Mouse (Mus musculus) heart, adult 9 months (tissue): ENCODE measurements at regions not wholly inside any gene's neighbourhood (a gene's known extent, or its start where the extent isn't known, plus 50 kb on each side); places are given as distances from the start of the nearest gene placed in this dataset.
"Not testable (repeated sequence)": the region's sequence is repeated elsewhere in the genome, so short reads cannot be mapped to it uniquely, and the experiment has no call there.

Experiments used
- DNase-seq, 2 experiments: peaks; one replicate each; pipeline ENCODE4 v3.0.0; 2022; ENCODE audit warnings: low spot score in 2 of 2

DNA sequence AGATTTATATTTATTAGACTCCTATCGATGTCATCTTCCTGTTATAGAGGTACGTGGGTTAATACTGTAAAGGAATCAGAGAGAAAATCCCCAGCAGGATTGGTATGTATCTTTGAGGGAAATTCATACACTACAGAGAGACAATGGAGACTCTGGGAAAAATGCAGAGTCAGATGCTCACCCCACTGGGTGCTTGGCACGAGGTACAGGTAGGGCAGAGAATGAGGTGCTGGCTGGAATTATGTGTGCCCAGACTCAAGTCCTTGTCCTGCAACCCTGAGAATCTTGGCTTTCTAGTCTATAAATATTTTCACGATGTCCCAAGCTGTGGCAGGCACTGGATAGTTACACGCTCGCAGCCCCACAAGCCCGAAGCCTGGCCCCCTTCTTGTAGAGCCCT, 57.8 kb upstream of the Cry1 start:
- DNase-seq, result no peak

DNA sequence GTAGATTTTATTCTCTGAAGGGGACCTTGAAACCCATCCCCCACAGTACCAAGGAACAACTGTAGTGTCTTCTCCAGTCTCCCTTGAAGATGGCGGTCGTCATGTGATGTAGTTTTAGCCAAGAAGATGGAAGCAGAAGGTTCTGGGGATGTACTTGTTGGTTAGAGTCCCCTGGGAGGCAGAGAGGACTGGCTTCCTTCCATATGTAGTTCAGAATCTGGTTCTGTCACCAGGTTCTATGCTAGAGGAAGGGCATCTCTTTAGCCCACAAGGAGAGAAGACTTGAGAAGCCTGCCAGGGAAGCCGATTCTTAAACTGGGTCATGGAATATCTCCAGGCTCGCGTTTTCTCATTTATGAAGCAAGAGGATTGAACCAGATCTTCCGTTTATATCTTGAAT, 58.7 kb upstream of the Cry1 start:
- DNase-seq, result no peak

DNA sequence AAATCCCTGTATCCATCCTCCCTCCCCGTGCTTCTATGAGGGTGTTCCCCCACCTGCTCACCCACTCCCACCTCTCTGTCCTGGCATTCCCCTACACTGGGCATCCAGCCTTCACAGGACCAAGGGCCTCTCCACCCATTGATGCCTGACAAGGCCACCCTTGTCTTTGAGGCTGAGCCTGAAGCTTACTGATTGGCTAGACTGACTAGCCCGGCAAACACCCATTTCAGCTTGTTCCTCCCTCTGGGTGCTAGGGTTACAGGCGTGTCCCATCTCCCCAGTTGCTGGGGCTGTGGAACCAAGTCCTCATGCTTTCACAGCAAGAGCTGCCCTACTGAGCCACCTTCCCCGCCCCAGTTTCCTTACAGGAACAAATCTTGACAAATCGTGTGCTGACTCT, 80.9 kb upstream of the Cry1 start:
- no peak for DNase-seq

DNA sequence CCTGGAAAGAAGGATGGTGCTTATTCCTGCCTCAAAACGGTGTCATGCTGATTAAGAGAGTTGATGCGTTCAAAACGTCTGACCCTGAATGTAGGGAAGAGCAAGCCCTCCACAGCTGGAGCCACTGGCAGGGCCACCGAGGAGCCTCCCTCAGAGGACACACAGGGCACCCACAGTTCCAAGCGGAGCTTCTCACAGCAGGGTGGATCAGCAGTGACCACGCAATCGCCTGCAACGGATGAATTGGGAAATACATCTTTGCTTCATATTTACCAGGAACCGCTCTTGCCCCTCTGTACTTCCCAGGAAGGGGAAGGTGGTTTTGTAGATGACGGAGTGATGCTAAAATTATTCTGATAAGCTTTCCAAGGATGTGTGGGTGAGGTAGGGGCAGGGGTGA, 81.3 kb upstream of the Cry1 start:
- no peak for DNase-seq

DNA sequence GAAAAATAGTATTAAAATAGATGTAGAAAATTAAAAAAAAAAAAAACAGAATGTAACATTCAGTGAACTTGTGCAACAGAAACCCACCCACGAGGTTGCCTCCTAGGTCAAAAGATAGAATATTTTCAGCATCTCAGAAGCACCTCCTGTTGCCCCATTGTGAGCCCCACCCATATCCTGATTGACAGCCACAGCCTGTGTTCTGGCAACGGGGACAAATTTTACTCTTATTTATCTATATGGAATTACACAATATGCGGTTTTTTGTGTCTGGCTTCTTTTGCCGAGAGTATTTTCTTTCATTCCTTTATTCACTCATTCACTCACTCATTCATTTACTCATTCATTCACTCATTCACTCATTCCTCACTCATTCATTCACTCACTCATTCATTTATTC, 81.9 kb upstream of the Cry1 start:
- DNase-seq, result no peak

DNA sequence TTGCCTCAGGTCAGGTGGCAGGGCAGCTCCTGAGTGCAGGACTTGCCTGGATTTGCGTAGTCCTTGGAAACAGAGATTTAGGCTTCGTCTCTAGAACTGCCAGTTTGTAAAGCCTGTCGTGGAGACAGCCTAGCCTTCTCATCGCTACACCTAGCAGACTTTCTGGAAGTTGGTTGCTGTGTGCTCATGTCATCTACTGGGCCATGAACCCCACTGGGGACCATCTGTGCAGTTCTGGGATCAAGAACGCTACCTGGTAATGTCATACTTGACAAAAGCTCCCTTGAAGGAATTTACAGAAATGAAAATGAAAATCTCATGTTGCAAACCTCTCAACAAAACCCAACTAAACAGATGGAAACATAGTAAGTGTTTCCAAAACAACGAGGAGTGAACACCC, 85.3 kb upstream of the Cry1 start:
- DNase-seq, result no peak

DNA sequence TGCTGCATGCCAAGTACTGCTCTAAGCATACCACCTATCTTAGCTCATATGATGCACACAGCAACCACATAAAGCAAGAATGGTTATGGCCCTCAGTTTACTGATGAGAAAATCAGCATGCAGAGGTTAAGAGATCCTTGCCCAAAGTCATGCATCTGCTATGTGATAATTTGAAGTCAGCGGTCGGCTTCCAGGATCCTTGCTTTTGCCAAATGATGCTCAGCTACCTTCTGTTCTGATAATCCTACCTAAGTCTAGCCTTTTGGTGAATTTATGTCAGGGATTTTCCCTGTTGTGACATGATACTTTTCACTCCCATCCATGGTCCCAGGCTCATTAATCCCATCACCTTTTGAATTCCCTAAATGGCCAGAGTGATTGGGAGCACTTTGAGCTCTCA, 91.9 kb upstream of the Cry1 start:
- DNase-seq, result no peak

DNA sequence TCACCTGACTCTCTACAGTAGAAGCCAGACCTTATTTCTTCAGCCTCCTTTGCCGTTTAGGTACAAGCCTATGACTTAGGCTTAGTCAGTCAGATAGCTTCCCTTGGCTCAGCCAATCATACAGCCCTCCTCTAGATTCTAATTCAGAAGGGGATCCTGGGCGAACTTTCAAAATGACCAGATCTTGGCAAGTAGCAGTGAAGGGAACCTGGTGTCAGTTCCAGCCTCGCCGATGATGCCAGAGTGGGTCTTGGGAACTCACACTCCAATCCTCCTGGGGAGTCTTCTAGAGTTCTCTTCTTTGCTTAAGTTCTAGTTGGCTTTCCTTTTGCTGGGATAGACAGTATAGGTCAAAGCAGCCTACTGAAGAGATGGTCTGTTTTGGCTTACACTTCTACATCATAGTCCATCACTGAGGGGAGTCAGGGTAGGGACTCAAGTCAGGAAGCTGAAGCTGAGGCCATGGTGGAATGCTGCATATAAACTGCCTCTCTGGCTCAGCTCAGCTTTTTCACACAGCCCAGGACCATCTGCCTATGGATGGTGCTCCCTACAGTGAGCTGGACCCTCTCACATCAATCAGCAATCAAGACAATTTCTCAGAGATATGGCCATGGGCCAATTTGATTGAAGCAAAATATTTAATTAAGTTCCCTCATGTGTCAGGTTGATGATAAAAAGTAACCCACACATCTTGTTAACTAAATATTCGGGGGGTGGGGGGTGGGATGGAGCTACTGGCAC, 94.7 kb upstream of the Btbd11 start:
- DNase-seq, result no peak

DNA sequence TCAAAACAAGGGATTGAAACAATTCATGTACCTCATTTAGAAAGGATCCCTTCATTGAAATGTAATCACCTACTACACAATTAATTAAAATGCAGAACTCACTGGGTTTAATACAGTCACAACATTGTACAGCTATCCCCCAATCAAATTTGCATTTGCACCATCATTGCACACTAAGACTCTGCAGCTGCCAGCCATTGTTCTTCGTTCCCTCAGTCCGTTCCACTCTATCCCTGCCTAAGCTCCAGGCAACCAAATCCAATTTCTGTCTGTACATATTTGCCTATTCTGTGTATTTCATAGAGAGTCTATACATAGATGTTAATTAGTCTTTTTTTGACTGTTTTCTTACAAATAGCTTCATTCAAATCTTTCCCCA, 94.1 kb upstream of the Btbd11 start:
- no peak for DNase-seq

DNA sequence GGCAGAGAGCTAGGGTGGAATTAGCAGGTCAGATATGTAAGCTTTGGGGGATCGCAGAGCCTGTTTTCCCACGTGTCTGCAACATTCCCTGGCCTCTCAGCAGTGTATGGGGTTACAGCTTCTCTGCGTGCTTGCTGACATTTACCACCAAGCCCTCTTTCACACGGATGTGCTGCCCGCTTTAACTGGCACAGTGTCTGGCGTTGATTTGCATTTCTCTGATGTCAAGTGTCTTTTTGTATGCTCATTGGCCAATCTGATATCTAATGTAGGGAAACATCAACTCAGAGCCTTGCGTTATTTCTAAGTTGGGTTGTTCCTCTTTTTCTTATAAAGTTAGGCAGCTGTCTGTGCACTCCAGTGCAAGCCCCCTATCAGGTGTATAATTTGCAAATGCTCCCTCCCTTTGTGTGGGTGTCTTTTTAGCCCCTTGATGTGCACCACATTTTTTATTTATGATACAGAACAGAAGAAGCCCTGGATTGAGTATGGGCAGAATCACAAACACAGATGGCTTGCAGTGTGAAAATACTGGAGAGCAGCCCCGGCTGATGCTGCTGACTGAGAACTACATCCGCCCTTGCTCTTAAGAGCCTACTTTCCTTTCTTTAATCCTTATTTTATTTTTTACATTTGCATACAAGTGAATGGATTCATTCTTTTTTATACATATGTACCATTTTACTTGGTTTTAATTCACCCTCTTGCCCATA, 93.4 kb upstream of the Btbd11 start:
- DNase-seq, result no peak

DNA sequence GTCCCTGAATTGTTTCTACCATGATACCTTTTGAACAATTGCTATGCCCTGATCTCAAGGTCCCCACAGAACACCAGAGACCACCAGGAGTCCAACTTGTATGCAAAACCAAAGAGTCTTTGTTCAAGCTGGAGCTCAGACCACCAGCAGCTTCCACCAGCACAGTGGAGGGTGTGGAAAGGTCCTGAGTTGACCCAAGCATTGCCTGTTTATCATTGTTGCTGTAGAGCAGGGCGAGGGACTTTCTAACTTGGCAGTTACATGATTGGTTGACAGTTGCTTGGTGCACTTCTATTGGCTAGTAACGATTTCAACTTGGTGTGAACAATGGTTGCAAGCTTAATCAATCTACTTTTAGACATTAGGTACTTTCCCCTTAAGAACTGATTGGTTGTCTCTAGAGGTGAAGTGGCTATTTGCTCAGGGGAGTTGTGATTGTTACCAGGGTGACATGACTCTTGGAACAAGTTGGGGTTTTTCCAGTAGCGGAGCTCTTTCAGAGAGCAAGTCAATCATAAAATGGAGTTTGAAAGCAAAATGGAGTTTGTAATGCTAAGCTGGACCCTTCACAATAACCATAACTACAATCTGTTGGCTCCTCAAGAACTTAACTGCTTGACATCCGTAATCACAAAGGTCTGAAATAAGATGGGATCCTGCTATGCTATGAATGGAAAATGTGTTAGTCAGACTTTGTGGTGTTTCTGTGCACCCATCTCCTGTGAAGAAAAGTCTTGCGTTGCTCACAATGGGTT, 91.3 kb upstream of the Btbd11 start:
- DNase-seq, result peak in 1 of 2 experiments; percentile 9

DNA sequence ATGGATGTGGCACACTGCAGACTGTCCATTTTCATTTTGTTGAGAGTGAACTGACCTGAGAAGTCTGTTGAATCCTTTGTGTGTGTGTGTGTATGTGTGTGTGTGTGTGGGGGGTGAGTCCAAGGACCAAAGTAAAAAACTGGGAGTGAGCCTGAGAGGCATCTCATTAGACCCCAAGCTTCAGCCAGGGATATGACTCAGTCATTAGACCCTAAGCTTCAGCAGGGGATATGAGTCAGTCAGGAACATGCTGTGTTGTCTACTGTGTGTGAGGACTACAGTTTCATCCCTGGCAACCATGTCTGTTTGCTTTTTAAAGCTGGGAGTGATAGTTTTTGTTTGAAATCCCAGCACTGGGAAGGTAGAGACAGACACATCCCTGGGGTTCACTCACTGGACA, 74.8 kb upstream of the Btbd11 start:
- DNase-seq, result no peak

DNA sequence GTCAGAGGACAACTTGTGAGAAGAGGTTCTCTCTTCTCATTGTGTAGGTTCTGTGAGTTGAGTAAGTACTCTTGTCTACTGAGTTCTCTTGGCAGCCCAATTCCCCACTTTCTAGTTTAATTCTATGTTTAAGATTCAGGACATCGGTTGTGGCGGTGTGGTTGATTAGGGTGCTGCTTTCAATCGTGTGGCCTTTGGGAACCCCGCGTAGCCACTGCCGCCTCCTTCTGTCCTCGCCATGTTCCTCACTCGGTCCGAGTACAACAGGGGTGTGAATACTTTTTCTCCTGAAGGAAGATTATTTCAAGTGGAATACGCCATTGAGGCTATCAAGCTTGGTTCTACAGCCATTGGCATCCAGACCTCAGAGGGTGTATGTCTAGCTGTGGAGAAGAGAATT, 73.3 kb upstream of the Btbd11 start:
- DNase-seq, result not testable (repeated sequence)

DNA sequence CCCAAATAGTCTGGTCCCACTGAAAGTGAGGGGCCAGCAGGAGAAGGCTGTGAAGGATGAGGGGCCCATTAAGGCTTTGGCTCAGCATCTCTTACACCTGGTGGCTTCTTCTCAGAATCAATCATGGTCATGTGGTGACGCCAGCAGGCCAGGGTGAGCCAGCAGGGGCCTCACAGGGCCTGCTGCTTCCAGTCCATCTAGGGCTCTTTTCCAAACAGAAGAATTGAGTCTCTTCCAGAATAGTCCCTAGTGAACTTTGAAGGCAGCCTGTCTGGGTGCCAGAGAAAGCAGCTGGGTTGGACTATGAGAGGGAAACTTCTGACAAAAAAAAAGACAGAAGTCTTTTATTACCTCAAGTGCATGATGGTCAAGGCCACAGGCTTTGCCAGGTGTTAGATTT, 65.6 kb upstream of the Btbd11 start:
- DNase-seq, result peak; percentile 14 to 44

DNA sequence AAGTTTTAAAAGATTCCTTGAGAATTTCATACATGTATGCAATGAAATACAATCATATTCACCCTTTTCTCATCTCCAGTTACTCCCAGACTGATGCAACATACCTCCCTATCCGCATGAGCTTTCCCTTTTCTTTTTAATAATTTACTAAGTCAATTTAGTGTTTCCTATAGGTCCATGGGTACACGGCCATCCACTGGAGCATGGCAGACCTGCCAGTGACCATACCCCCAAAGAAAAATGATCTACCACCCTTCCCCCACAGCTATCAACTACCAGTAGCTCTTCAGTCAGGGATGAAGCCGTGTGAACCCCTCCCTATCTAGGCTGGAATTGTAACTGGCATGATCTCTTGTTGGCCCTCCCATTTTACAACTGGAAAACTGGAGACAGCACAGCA, 64.3 kb upstream of the Btbd11 start:
- no peak for DNase-seq

DNA sequence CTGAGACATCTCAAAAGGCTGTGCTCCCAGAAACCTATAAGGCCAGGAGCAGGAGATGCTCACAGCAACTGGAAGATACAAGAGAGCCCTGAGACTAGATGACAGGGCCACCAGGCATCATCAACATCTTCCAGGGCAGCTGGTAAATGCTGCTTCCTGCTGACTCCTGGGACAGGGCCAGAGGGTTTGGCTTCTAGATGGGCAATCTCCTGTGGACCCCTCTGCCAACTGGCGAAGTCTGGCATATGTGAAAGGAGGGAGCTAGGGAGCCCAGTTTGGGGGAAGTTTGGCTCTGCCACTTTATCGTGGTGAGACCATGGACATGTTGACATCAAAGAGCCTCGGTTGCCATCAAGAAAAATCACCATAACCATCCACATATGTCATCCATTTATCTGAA, 57.2 kb upstream of the Btbd11 start:
- no peak for DNase-seq

DNA sequence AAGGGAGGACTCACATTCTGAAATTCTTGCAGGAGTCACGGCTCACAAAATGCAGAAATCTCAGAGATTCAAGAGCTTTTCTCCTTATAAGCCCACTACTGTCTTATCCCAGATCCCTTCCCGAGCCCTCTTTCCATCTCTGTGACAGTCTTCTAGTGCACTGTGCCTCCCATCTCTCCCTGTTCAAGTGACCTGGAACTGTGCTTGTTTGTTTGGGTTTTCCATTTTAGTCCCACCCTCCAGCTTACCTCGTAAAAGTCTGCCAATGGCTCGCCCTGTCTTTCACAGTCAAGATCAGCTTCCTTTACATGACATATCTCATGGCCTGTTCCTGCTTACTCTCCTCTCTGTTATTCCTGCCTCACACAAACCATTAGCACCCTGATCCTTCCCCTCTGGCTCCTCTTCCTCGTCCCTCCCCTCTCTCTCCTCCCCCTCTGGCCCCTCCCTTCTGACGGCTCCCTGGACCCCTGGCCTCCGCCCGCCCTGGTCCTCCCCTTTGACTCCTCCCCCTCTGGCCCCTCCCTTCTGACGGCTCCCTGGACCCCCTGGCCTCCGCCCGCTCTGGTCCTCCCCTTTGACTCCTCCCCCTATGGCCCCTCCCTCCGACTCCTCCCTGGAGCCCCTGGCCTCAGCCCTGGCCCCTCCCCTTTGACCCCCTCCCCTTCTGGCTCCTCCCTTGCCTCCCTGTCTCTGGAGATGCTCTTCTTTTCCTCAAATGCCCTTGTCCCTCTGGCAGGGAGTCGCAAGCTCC, 55.5 kb upstream of the Btbd11 start:
- DNase-seq, result peak; percentile 33 to 42
